Comparison of ENCODE assay signal across 11 mouse cellular contexts in genomic region chr13:29637788-29638187, GRCm38 (mm10).
DNase-seq lines count a peak whose midpoint lies in the region; ATAC-seq and TF ChIP-seq lines count a peak whose summit lies in the region.
"Had no signal": no experiment of that assay in that cellular context is flagged by ENCODE, and none has a peak within 500 bp of the region (broad histone marks: within the 10 kb centered on the region; RNA-seq: fewer than 3 reads in every experiment).

No protein-coding gene starts in this region.

- TF ChIP-seq POLR2A in lung, adult 2 months (IDR thresholded peaks at IDR 0.05; ENCODE audit: borderline replicate concordance, extremely low read depth, low read depth, low read length) = no peak

- H3K4me1 ChIP-seq in lung, embryonic 16.5 days (replicated peaks; ENCODE audit: control insufficient read depth, insufficient read depth, low read length) = no peaks in the 10 kb centered on the region
- H3K4me1 ChIP-seq in lung, adult 2 months (ENCODE audit: control insufficient read depth, insufficient read depth, low read length) = no peaks in the 10 kb centered on the region

- DNase-seq in lung, adult 2 months = no peak
- DNase-seq in gastrocnemius, adult 8-10 months (ENCODE audit: low spot score in 2 of 2) = peak; percentile 14 to 41
- DNase-seq in heart, postnatal 25 days (ENCODE audit: low spot score) = peak; percentile 11
- peak; percentile 38 for DNase-seq in yolk sac, embryonic 10.5 days (ENCODE audit: low spot score)
- DNase-seq in retina, postnatal 1 day = no peak
- no peak for DNase-seq in layer of hippocampus, adult 8-10 months (ENCODE audit: low spot score in 2 of 2)
- no peak for DNase-seq in left cerebral cortex, postnatal 4 days
- DNase-seq: forebrain, postnatal 0 days; layer of hippocampus, adult 9-11 months; right cerebral cortex, postnatal 25 days had no signal

- no peak for ATAC-seq in lung, embryonic 16.5 days (ENCODE audit: low read depth)
- ATAC-seq: forebrain, postnatal 0 days had no signal

- H3K4me3 ChIP-seq in lung, embryonic 16.5 days (ENCODE audit: low read length) = no peak overlapping the region
- no peak overlapping the region for H3K4me3 ChIP-seq in lung, adult 2 months (replicated peaks; ENCODE audit: extremely low read depth, low read depth, low read length)

- H3K9ac ChIP-seq in lung, embryonic 16.5 days (ENCODE audit: low read length) = no peak overlapping the region
- H3K9ac ChIP-seq: forebrain, postnatal 0 days had no signal

- 38% methylated on average over 6 of the region's 6 CpGs for WGBS in lung, embryonic 16.5 days
- WGBS in lung, adult 2 months = 20% methylated on average over 6 of the region's 6 CpGs

- H3K27me3 ChIP-seq in lung, embryonic 16.5 days (ENCODE audit: control insufficient read depth, insufficient read depth, low read depth, low read length) = no peaks in the 10 kb centered on the region

- H3K4me2 ChIP-seq in lung, embryonic 16.5 days (ENCODE audit: low read depth, low read length) = no peak overlapping the region

- TF ChIP-seq CTCF in lung, adult 2 months (IDR thresholded peaks at IDR 0.05; ENCODE audit: insufficient read depth, low read length) = no peak

- no peaks in the 10 kb centered on the region for H3K9me3 ChIP-seq in lung, embryonic 16.5 days (ENCODE audit: control insufficient read depth, low read length)

- intact Hi-C loops in heart, postnatal 25 days (cut with DNase I) = loop anchor here (10.0 kb wide), 1 partner anchor 197 kb away; no protein-coding TSS in a partner anchor
- intact Hi-C loops in left cerebral cortex, postnatal 4 days (cut with DNase I) = loop anchor here (10.0 kb wide), 1 partner anchor 167 kb away; no protein-coding TSS in a partner anchor

- H3K36me3 ChIP-seq in lung, embryonic 16.5 days (ENCODE audit: control insufficient read depth, insufficient read depth, low read length) = no peaks in the 10 kb centered on the region

- 0 out of 2 replicates have a peak overlapping the region, but pooled peaks have one; percentile 4 for H3K27ac ChIP-seq in lung, embryonic 16.5 days (ENCODE audit: low read length)

Comparison
In these comparisons a context has a peak if more than half of its experiments do, and no peak if none do; other contexts are left out.
1. DNase-seq: peak in gastrocnemius, adult 8-10 months (2 of 2), heart, postnatal 25 days (single experiment) and yolk sac, embryonic 10.5 days (single experiment); none in lung, adult 2 months (single experiment), retina, postnatal 1 day (single experiment), layer of hippocampus, adult 8-10 months (0 of 2) and left cerebral cortex, postnatal 4 days (single experiment).